Mouse (Mus musculus) liver, embryonic 16.5 days (tissue): ENCODE measurements around the gene Vldlr. TPM values are rescaled to one million over a fixed set of nuclear protein-coding genes. Genes with fewer than 3 reads are reported as not detected.

ENCODE experiments used
- ATAC-seq: fragments of 200-750 bp; cut with Nextera tagmentation; 2 replicates; pipeline ENCODE4 v1.8.0; 2017; ENCODE audit warnings: low read depth, mild to moderate bottlenecking, moderate number of reproducible peaks, moderate library complexity
- H3K27ac ChIP-seq: fragments of 300-500 bp; sonication (generic); 2 replicates; pipeline ENCODE4 v1.5.1; 2014; ENCODE audit warnings: mild to moderate bottlenecking, low read length
- H3K27me3 ChIP-seq: fragments of 300-500 bp; sonication (generic); 2 replicates; pipeline ENCODE4 v1.6.1; 2014; ENCODE audit warnings: low read depth, low read length, mixed read lengths; ENCODE audit not compliant: control insufficient read depth, insufficient read depth
- H3K36me3 ChIP-seq: fragments of 300-500 bp; sonication (generic); 2 replicates; pipeline ENCODE4 v1.6.1; 2014; ENCODE audit warnings: mild to moderate bottlenecking; ENCODE audit not compliant: control insufficient read depth, insufficient read depth
- H3K4me1 ChIP-seq: fragments of 300-500 bp; sonication (generic); 2 replicates; pipeline ENCODE4 v1.6.1; 2014; ENCODE audit warnings: low read depth, low read length, mixed read lengths; ENCODE audit not compliant: control insufficient read depth
- H3K4me2 ChIP-seq: fragments of 300-500 bp; sonication (generic); 2 replicates; pipeline ENCODE4 v1.6.1; 2014; ENCODE audit warnings: low read depth, low read length, mixed read lengths
- H3K4me3 ChIP-seq: fragments of 300-500 bp; sonication (generic); 2 replicates; pipeline ENCODE4 v1.5.1; 2014; ENCODE audit warnings: low read depth, mild to moderate bottlenecking, low read length
- H3K9ac ChIP-seq: fragments of 300-500 bp; sonication (generic); 2 replicates; pipeline ENCODE4 v1.6.1; 2014; ENCODE audit warnings: low read depth, low read length
- H3K9me3 ChIP-seq: fragments of 300-500 bp; sonication (generic); replicated peaks from 2 replicates; pipeline ENCODE4 v1.6.1; 2016; ENCODE audit warnings: low read length; ENCODE audit not compliant: control insufficient read depth
- WGBS: fragments of 180-500 bp; shearing (Covaris S2); extraction: QIAGEN DNeasy Blood & Tissue Kit; methylation state at CpG from one replicate; pipeline ENCODE4 v1.1.7; 2014; ENCODE audit not compliant: insufficient replicate concordance; 5-methylcytosine and 5-hydroxymethylcytosine counted together
- polyA plus RNA-seq: library from polyadenylated mRNA; unstranded; fragments of >200 nt; fragmentation: Nextera tagmentation; extraction: Ambion mirVana; gene quantifications from 2 replicates; pipeline ENCODE4 v1.2.1, GENCODE M21; 2015

Gene Vldlr
- polyA plus RNA-seq, 1 experiment from 2014 or later, result 2.1 TPM

GRCm38 (mm10) chr19:27226626-27227025, 10.3 kb downstream of the Vldlr start:
- no peak for ATAC-seq
- Histone ChIP-seq H3K36me3 (no peaks in the 10 kb centered on the region), H3K4me2 (no peak overlapping the region), H3K27me3 (no peaks in the 10 kb centered on the region), H3K9ac (no peak overlapping the region), H3K27ac (no peak overlapping the region), H3K4me1 (no peaks in the 10 kb centered on the region), H3K4me3 (no peak overlapping the region), H3K9me3 (no peaks in the 10 kb centered on the region)
- 51% methylated on average over 3 of the region's 3 CpGs for WGBS

GRCm38 (mm10) chr19:27227131-27227530, 10.8 kb downstream of the Vldlr start:
- no peak overlapping the region for H3K4me2 ChIP-seq
- ATAC-seq, result no peak
- no peaks in the 10 kb centered on the region for H3K36me3 ChIP-seq
- H3K4me3 ChIP-seq, result no peak overlapping the region
- H3K9ac ChIP-seq, result no peak overlapping the region
- H3K4me1 ChIP-seq, result no peaks in the 10 kb centered on the region
- no peaks in the 10 kb centered on the region for H3K27me3 ChIP-seq
- H3K9me3 ChIP-seq, result no peaks in the 10 kb centered on the region
- H3K27ac ChIP-seq, result no peak overlapping the region
- 56% methylated on average over 4 of the region's 4 CpGs for WGBS

GRCm38 (mm10) chr19:27228254-27228653, 12.0 kb downstream of the Vldlr start:
- WGBS, result 57% methylated on average over 1 of the region's 1 CpGs
- Histone ChIP-seq H3K27me3 (no peaks in the 10 kb centered on the region), H3K36me3 (no peaks in the 10 kb centered on the region), H3K9ac (no peak overlapping the region), H3K4me3 (no peak overlapping the region), H3K4me1 (no peaks in the 10 kb centered on the region), H3K9me3 (no peaks in the 10 kb centered on the region), H3K27ac (no peak overlapping the region), H3K4me2 (no peak overlapping the region)
- ATAC-seq, result no peak

- Histone ChIP-seq H3K4me3 (no peak overlapping the region), H3K27ac (no peak overlapping the region), H3K36me3 (no peaks in the 10 kb centered on the region), H3K9ac (no peak overlapping the region), H3K4me1 (no peaks in the 10 kb centered on the region), H3K9me3 (no peaks in the 10 kb centered on the region), H3K4me2 (no peak overlapping the region), H3K27me3 (no peaks in the 10 kb centered on the region)
- 52% methylated on average over 2 of the region's 2 CpGs for WGBS
- ATAC-seq, result no peak
Measured at GRCm38 (mm10) chr19:27233386-27233785, 17.1 kb downstream of the Vldlr start.

- no peaks in the 10 kb centered on the region for H3K27me3 ChIP-seq
- H3K27ac ChIP-seq, result no peak overlapping the region
- no peak overlapping the region for H3K9ac ChIP-seq
- no peaks in the 10 kb centered on the region for H3K9me3 ChIP-seq
- no peak for ATAC-seq
- H3K4me2 ChIP-seq, result no peak overlapping the region
- H3K4me1 ChIP-seq, result no peaks in the 10 kb centered on the region
- no peaks in the 10 kb centered on the region for H3K36me3 ChIP-seq
- no peak overlapping the region for H3K4me3 ChIP-seq
- 61% methylated on average over 4 of the region's 4 CpGs for WGBS
Measured at GRCm38 (mm10) chr19:27239913-27240312, 23.6 kb downstream of the Vldlr start.

- ATAC-seq, result no peak
- Histone ChIP-seq H3K9me3 (no peaks in the 10 kb centered on the region), H3K9ac (no peak overlapping the region), H3K27me3 (no peaks in the 10 kb centered on the region), H3K27ac (no peak overlapping the region), H3K4me3 (no peak overlapping the region), H3K4me2 (no peak overlapping the region), H3K36me3 (no peaks in the 10 kb centered on the region), H3K4me1 (no peaks in the 10 kb centered on the region)
- 58% methylated on average over 4 of the region's 4 CpGs for WGBS
Measured at GRCm38 (mm10) chr19:27243527-27243926, 27.2 kb downstream of the Vldlr start.

- no peak for ATAC-seq
- H3K4me3 ChIP-seq, result no peak overlapping the region
- WGBS, result 57% methylated on average over 5 of the region's 5 CpGs
Measured at GRCm38 (mm10) chr19:27254756-27255155, 38.5 kb downstream of the Vldlr start.

GRCm38 (mm10) chr19:27255678-27256077, 39.4 kb downstream of the Vldlr start:
- H3K9me3 ChIP-seq, result no peaks in the 10 kb centered on the region
- H3K9ac ChIP-seq, result no peak overlapping the region
- H3K27me3 ChIP-seq, result no peaks in the 10 kb centered on the region
- no peak overlapping the region for H3K4me2 ChIP-seq
- no peak overlapping the region for H3K4me3 ChIP-seq
- 62% methylated on average over 3 of the region's 3 CpGs for WGBS
- H3K4me1 ChIP-seq, result no peaks in the 10 kb centered on the region
- H3K27ac ChIP-seq, result no peak overlapping the region
- ATAC-seq, result no peak
- no peaks in the 10 kb centered on the region for H3K36me3 ChIP-seq

More at GRCm38 (mm10) chr19:27254756-27255155, 38.5 kb downstream of the Vldlr start:
- H3K4me1 ChIP-seq, result no peaks in the 10 kb centered on the region
- no peaks in the 10 kb centered on the region for H3K36me3 ChIP-seq
- no peaks in the 10 kb centered on the region for H3K9me3 ChIP-seq
- no peaks in the 10 kb centered on the region for H3K27me3 ChIP-seq
- H3K27ac ChIP-seq, result no peak overlapping the region
- H3K4me2 ChIP-seq, result no peak overlapping the region
- H3K9ac ChIP-seq, result no peak overlapping the region

GRCm38 (mm10) chr19:27260102-27260501, 43.8 kb downstream of the Vldlr start:
- no peak for ATAC-seq
- H3K27me3 ChIP-seq, result no peaks in the 10 kb centered on the region
- no peak overlapping the region for H3K4me2 ChIP-seq
- whole genome bisulfite sequencing, result 61% methylated on average over 4 of the region's 4 CpGs
- no peak overlapping the region for H3K9ac ChIP-seq
- H3K4me1 ChIP-seq, result no peaks in the 10 kb centered on the region
- no peaks in the 10 kb centered on the region for H3K36me3 ChIP-seq
- H3K27ac ChIP-seq, result no peak overlapping the region
- no peak overlapping the region for H3K4me3 ChIP-seq
- no peaks in the 10 kb centered on the region for H3K9me3 ChIP-seq
